Mouse (Mus musculus) thymus, postnatal 10 days (tissue): ENCODE results near the gene Slit3.

Source experiments
- DNase-seq, 2 experiments: peaks; one replicate each; pipeline ENCODE4 v3.0.0; 2021; ENCODE audit warnings: low spot score in 2 of 2

The Slit3 gene

DNA sequence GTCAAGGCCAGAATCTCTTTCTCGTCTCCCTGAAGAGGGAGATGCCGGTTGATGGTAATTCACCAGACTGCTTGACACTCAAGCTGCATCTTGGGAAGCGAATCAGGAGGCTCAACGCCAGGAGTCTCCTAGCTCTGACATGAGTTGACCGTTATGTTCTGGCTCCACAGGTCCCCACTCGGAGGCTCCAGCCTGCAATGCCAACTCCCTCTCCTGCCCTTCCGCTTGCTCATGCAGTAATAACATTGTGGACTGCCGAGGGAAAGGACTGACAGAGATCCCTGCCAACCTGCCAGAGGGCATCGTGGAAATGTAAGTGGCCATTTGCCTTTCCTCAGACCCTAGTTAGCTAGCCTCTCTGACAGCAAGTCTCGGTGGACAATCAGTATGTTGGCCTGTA lies 457.8 kb downstream of the Slit3 start:
- no peak for DNase-seq

DNA sequence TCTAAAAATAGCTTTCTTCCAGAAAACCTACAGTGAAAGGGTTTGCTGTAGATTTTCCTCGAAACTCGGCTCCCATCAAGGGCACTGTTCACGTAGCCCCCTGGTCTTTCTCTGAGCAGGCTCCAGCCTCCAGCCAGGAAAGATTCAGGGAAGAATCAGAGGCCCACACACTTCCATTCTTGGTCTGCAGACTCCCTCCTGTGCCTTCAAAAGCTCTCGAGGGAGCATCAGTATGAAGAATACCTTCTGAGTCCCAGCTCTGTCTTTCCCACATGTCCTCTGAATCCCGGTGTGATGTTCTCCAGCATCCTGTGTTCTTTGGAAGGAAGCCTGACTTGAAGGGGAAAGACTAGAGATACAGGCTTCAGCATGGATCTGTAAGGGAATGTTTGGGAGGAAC lies 461.6 kb downstream of the Slit3 start:
- no peak for DNase-seq

DNA sequence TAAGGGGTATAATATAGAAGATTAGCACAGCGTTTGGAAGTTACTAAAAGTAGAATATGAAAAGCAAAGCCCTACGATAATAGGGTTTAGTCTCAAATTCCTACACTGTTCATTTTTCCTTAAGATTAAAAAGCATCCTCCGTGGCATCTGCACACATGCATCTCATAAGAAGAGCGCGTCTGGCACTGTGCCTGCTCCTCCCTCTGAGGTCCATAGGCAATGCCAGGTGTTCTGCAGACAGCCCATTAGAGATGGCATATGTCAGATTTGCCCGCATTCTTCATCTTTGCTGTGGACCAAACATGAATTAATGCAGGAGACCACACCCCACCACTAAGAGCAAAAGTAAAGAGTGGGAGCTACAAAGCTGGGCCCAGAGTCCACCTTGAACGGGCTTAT lies 462.6 kb downstream of the Slit3 start:
- DNase-seq, result no peak

DNA sequence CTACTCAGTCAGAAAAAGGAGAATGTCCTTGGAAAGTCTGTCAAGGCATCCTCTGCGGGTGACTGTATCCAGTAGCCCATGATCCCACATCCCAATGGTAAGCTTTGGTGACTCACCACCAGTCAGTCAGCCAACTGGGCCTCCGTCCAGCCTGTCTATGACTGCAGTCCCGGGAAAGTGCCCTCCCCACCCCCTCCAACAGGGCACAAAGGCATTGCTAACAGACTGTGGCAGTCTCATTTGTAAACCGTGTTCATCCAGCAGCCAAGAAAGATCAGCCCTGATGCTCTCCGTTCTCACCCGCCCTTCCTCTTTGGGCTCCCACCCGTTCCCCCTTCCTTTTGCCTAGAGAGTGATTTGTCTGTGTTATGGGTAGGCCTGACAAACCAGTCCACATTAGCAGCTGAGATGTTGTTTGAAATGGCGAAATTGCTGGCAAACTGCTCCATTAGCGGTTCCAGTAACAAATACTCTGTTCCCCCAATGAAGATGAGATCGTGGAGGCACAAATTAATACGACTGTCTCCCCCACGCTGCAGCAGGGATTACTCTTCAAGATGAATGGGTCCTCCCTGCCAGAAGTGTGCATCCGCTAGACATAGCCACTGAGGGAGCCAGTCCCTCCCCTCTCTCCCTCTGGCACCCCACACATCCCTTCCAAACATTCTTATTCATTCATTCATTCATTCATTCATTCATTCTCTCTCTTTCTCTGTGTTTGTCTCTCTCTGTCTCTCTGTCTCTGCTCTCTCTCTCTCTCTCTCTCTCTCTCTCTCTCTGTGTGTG lies 466.3 kb downstream of the Slit3 start:
- no peak for DNase-seq

DNA sequence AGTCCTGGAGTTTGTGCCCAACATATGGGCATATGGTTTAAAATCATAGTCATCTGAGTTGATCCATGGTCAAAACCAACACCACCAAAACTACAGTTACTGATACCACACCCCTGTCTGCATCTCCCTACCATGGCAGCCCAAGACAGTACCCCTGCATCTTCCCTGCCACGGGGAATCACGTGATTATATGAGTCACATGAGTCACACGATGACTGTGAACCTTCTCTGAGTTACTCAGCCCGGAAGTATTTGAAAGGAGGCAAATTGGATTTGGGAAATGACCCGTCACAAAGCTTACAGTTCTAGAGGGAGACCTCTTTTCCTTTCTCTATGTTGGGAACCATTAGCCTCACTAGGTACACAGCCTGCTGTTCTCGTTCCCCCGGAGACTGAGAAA lies 468.9 kb downstream of the Slit3 start:
- DNase-seq, result no peak

DNA sequence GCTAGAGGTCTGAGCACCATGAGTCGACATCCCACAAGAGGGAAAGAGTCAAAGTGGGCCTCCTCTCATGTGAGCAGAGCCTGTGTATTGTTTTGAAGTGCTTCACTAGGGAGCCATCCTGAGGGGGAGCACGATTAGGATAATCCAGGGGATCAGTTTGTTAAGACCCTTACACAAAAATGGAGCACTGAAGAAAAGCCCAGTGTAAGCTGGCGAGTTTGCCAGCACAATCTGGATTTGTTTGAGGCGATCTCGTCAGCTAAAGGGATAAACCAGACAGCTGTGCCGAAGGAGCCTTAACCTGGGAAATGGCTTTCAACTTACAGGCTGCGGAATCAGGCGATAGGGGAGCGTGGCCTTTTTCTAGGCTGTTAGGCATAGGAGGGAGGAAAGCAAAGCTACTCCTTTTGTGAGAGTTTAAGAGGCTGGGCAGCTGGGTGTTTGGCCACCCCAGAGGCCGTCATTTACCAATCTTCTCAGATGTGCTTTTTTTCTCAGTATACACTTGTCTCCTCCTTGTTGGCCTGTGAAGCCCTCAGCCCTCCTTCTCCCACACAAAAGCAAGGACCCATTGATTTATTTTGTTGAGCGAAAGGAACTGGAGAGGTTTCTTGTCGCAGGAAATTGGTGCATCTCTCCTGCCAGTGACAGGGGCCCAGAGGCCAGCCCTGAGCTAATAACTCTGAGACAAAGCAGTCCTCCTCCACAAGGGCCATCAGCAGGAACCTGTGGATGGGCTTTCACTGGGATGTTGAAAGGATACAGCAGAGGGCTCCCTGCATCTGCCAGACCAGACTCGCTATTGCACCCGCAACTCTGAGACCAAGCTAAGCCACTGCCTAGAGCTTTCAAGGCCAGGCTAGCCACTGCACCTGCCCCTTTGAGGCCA lies 472.4 kb downstream of the Slit3 start:
- DNase-seq, result no peak

DNA sequence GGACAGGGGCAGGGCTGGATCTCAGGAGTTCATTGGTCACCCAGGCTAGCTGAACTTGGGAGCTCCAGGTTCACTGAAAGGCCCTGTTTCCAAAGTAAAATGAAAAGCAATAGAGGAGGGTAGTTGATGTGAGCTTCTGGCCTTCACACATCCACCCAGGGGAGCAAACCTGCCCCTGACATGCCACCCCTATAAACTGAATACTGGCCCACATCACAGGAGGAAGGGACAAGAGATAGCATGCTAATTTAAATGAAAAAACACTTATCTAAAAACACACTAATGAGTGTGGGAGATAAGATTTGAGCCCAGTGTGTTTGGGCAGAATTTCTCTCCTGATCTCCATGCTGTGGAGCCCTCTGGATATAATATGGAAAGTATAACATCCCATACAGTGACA lies 475.0 kb downstream of the Slit3 start:
- DNase-seq, result no peak

DNA sequence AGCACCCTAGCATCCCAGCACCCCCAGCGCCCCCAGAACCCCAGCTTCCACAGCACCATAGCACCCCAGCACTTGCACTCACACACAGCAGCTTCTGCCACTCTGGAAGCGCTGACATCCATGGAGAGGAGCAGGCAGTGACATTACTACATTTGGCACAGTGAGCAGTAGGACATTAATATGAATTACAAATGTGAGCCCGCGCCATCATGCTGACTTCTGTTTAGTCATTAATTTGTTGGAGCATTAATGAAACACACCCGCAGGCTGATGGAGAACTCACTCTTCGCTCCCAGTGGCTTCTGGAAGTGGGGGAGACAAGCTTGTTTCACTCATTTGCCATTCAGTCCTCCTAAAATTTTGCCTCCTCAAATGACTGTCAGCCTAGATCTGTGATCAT lies 476.9 kb downstream of the Slit3 start:
- no peak for DNase-seq

DNA sequence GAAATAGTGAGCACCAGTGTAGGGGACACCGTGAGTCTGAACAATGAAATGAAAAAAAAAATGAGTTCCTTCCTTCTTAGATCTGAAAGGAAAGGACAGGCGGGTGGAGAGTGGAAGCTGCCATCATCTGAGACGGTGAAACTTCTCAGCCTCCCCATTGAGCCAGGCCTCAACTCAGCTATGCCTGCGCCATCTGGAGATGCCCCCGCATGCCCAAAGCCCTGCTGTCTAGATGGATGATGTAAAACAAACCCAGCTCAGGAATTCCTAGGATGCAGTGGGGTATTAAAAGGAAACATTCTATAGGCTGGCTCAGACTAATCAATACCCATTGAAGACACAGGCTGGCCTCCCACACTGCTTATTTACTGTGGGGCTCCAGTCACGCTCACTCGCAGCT lies 477.7 kb downstream of the Slit3 start:
- DNase-seq, result no peak

DNA sequence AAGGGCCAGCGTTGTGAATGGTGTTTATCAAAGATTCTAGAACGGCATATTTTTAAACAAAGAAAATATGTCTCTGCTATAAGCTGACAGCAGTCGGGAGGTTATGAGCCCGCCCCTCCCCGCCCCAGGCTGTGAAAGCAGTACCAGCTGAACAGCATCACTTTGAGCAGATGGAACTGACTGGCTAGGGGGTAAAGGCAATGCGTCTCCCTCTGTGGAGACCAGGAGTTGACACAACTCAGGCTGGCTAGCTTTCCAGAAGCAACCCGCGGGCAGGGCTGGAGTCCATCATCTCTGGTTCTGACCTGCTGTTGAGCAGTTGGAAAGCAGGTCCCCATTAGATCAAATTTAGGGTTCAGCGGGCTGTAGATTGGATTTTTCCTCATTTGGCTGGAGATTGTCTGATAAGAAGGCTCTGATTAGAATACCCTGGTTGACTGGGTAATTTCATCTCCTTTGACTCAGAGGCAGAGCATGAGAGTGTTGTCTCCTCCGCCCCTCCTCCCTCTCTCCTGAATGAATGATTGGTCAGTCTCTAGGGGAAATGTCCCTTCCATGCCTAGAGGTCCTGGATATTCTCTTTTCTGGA lies 480.7 kb downstream of the Slit3 start:
- no peak for DNase-seq

DNA sequence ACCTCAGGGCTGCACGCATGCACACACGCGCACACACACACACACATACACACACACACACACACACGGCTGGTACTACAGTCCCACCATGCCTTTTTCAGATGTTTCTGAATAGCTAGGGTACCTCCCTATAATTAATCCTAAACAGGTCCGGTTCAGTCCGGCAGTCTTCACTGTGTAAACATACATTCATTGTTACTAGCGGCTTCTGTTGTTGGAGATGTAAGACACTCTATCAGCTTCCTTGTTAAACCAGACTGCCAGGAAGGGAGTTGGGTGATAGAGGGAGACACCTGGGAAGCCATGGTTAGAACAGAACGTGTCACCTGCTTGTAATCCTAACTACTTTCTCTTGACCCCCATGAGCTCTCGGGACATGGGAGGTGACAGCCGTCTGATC lies 481.6 kb downstream of the Slit3 start:
- no peak for DNase-seq

DNA sequence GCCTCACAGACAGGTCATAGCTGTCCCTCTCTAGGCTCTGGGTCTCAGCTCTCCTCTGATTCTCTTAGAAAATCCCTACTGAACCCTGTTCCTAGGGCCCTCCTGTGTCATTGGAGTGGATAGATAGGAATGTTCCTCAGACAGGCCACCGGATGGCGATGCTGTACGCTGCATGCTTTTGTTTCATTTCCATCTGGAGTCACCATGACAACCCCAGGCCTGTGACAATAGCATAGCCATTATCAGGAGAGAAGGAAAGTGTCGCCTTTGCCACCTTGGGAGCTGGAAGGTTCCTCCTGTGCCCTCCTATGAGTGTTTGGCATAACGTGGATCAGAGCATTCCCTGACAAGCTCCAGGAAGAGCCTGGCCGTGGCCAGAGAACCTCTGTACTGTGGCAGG lies 482.9 kb downstream of the Slit3 start:
- no peak for DNase-seq

DNA sequence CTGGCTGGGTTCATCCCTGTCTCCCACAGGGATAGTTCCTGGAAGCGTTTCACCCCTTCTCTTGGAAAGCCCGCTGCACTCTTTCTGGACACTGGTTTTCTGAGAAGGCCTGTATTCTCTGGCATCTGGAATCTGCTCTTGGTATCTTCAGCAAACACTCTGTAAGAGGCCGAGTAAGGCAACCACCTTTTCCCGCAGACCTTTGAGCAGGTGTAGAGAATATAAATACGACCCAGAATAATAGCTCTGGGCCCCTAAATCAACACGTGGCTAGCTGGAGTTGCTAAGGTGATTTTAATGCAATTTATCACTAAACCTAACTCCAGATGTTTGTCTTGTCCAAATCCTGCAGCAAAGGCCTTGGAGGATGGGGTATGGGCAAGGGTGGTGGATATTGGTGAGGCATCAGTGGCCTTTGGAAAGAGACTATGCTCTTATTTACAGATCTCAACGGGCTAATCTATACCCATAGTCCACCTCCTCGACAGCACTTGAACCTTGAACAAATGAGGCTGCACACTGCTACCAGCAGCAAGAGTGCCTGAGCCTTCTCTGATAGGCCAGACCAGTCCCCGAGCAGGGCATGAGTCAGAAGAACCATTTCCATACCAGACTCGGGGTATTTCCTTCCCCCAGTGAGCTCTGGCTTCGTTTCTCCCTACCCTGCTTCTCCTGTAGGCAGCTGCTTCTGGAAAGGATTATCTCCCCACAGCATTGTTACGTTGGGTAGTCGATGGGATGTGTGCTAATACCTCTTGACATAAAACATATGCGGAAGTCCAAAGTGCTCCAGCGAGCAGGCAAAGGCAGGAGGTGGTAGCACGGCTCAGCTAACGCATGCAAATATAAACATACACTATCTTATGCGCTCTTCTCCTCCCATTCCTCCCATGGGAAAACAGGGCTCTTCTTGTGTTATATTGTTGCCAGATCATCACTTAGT lies 484.1 kb downstream of the Slit3 start:
- no peak for DNase-seq

DNA sequence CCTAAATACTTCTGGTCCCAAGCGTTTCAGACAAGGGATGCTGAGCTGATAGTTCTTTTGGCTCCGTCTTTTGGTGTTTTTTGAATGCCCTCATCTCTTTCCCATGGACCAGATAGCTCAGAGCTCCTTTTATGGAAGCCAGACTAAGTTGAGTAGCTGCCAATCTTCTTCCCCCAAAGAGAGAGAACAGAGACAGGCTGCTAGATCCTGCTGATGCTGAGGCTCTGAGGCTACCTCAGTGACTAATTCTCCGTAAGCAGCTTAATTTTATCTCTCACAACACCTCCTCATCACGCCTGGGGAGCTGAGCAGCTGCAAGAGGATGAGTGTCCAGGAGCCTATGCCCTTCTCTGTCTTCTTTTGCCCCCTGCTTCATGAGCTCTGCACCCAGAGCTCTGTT lies 486.2 kb downstream of the Slit3 start:
- DNase-seq, result no peak

DNA sequence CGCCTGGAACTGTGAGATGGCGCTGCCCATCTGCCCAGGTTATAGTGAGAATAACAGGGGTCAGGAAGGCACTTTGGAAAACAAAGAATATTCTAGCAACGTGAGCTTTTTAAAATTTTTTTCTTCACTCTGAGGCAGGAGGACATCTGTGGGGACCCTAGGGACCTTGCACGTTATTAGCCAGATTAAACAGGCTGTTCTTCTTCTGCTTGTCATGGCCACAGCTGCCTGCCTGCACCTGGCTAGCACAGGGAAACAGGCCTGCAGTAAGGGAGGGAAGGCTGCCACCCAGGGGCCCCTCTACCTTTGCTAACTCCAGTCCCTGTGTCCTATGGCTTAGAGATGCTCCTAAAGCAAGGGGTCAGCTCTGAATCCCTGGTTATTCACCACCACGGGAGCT lies 487.8 kb downstream of the Slit3 start:
- DNase-seq, result no peak

DNA sequence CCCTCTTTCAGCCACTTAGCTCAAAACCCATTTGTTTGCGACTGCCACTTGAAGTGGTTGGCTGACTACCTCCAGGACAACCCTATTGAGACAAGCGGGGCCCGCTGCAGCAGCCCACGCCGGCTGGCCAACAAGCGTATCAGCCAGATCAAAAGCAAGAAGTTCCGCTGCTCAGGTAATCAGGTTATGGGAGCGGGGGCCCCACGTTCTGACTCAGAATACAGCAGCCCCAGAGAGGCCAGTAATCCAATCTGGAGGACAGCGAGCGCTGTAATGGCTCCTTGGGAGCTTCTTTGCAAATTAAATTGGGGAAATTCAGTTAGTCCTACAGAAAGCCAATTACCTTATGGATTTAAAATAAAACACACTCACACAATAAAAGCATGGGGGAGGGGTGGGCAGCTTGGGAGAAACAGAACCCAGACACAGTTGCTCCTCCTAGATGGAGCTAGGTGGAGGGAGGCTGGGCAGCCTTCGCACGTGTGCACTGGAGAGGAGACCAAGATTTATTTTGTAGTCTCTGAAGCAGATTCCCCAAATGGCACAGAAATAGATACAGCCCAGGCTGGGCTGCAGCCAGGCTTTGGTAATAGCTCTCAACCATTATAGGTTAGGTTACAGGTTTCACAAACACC lies 491.4 kb downstream of the Slit3 start:
- no peak for DNase-seq

DNA sequence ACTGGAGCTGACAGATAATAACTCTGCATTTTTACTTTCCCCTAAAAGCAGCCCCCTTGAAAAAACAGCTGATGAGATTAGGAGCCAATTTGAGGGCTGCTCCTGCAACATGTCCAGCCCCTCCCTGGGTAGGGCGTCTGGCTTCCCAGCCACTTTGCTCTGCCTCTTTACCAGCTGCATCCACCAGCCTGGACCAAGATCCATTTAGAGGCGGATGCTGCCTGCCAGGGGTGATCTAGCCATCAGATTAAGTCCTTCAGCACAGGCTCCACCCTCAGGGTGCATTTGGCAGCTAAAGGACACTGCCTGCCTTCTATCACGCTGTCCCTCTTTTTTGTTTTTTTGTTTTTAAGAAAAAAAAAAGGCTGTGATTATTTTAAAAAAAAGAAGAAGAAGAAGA lies 493.5 kb downstream of the Slit3 start:
- DNase-seq, result no peak

DNA sequence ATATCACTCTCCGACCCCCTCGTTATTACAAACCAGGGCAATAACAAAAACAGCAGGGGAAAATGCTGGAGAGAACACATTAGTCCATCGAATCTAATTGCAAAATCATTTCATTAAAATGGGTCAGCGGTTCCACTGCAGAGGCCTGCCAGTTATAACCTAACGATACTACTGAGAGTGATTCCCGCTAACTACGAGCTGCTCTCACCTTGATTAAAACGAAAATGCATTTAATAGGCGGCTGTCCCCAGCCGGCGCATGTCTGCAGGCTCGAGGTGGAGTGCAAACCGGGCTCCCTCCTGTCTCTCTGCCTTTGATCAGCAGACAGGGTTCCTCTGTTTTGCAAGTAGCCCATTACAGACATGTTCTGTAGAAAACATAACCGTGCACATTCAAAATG lies 498.4 kb downstream of the Slit3 start:
- no peak for DNase-seq

DNA sequence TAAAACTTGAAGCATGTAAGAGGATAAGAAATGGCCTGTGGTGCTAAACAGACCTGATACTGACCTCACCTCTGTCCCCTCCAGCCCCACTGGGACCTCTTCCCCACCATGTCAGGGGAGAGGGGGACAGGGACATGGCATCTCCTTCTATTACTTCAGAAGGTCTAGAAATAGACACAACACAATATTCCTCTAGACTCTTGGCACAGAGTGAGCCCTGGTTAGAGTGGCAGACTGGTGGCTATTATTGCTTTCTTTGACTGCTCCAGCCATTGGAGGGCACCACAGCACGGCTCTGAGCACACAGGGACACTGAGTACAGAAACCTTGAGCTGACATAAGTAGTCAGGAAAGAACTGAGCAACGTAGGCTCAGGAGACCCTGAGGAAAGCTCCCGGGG lies 501.7 kb downstream of the Slit3 start:
- DNase-seq, result no peak

DNA sequence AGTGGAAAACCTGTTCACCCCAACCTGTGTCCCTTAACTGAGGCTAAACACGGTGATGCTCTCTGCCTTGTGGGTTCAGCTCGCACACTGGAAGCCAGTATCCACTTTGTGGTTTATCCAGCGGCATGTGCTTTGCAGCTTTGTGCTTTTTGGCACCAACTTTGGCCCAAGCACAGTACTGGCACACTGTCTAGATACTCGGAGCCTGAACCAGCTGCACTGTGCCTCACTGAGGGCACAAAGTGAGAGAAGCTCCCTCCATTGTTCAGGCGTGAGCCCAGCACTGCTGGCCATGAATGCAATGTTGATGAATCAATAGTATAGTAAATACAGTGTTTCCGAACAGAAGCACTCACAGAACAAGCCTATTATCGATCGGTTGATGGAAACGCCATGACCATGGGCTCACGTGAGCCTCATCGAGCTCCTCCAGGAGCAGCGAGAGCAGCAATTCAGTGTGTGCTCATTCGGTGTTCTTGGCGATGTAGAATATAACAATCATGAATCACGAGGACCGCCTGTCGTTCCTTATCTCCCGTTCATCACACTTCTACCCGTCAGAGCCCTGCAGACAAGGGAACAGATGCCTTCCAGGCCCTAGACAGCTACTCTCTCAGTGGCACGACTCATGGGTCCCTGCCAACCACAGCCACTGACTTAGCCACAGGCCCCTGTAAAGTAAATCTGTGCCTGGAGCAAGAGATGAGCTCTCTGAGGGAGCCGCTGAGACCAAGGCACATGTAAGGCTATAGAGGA lies 503.7 kb downstream of the Slit3 start:
- DNase-seq, result no peak

DNA sequence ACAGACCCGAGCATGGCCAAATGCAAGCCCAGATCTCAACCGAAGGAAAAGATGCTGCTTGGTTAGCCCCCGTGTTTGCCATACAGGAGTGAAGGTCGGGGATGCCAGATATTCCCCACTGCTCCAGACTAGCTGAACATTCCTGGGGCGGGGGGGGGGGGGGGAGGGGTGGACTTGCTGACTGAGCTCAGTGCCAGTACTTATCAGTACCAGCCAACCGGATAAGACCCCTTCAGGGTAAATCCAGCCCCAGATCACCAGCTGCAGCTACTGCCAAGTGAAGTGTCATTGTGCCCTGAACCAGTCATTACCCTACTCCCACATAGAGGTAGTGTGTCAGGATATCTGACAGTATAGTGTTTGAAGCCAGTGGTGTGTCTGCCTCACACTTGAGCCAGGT lies 504.6 kb downstream of the Slit3 start:
- no peak for DNase-seq
